Mouse (Mus musculus) C2C12 (cell line): ENCODE data around the gene Klhl36. TPM values are rescaled to one million over a fixed set of nuclear protein-coding genes. Genes with fewer than 3 reads are reported as not detected.

ENCODE experiments used
- H3K27me3 ChIP-seq: one replicate; pipeline ENCODE4 v1.6.1; 2011; ENCODE audit not compliant: control insufficient read depth, insufficient read depth, insufficient read length
- H3K36me3 ChIP-seq: one replicate; pipeline ENCODE4 v1.6.1; 2011; ENCODE audit not compliant: control insufficient read depth, insufficient read depth
- H3K4me3 ChIP-seq: one replicate; pipeline ENCODE4 v1.5.1; 2011; ENCODE audit warnings: mild to moderate bottlenecking, control low read depth; ENCODE audit not compliant: poor library complexity, insufficient read depth, severe bottlenecking
- H3K79me2 ChIP-seq: one replicate; pipeline ENCODE4 v1.6.1; 2011; ENCODE audit not compliant: control insufficient read depth, insufficient read depth
- H3K79me3 ChIP-seq: one replicate; pipeline ENCODE4 v1.6.1; 2011; ENCODE audit warnings: low read depth, control low read depth
- H3ac ChIP-seq: one replicate; pipeline ENCODE3; 2011; ENCODE audit warnings: low read depth; ENCODE audit not compliant: control insufficient read depth, insufficient read length
- CEBPB ChIP-seq: IDR thresholded peaks from one replicate; pipeline ENCODE4 v1.6.1; 2011; ENCODE audit warnings: low read depth, mild to moderate bottlenecking, control low read depth, moderate library complexity
- CTCF ChIP-seq: IDR thresholded peaks from one replicate; pipeline ENCODE4 v1.5.1; 2011; ENCODE audit not compliant: control insufficient read depth, insufficient read depth, insufficient read length
- FOSL1 ChIP-seq: IDR thresholded peaks from one replicate; pipeline ENCODE4 v1.8.0; 2011; ENCODE audit warnings: mild to moderate bottlenecking, low read length; ENCODE audit not compliant: poor library complexity, insufficient read depth, severe bottlenecking
- MAX ChIP-seq: IDR thresholded peaks from one replicate; pipeline ENCODE4 v1.6.1; 2011; ENCODE audit warnings: mild to moderate bottlenecking, control low read depth
- MYOD1 ChIP-seq: IDR thresholded peaks from one replicate; pipeline ENCODE4 v1.6.1; 2011; ENCODE audit warnings: low read depth; ENCODE audit not compliant: control insufficient read depth, insufficient read length
- MYOG ChIP-seq: IDR thresholded peaks from one replicate; pipeline ENCODE4 v1.6.1; 2011; ENCODE audit not compliant: control insufficient read depth, insufficient read length; ENCODE audit errors: extremely low read depth
- USF1 ChIP-seq: IDR thresholded peaks from one replicate; pipeline ENCODE4 v1.6.1; 2011; ENCODE audit warnings: low read depth, mild to moderate bottlenecking, control low read depth, moderate library complexity
- polyA plus RNA-seq: library from polyadenylated mRNA; unstranded; fragments of >200 nt; fragmentation: generic; extraction: Trizol; gene quantifications from one replicate; pipeline ENCODE4 v1.2.1, GENCODE M21; 2012; ENCODE audit warnings: missing spikeins

Gene Klhl36
- polyA plus RNA-seq, 1 experiment, result 2.7 TPM

GRCm38 (mm10) chr8:119855656-119856055 is 6.4 kb upstream of the Klhl36 start:
- H3K36me3 ChIP-seq, result no peaks in the 10 kb centered on the region
- no peak overlapping the region for H3ac ChIP-seq
- TF ChIP-seq USF1 (no peak), MYOG (no peak), CTCF (no peak), MAX (no peak), MYOD1 (no peak), FOSL1 (no peak), CEBPB (no peak)

GRCm38 (mm10) chr8:119857767-119858166 is 4.3 kb upstream of the Klhl36 start:
- Histone ChIP-seq H3ac (no peak overlapping the region), H3K27me3 (peaks cover 10% of the 10 kb centered on the region), H3K79me2 (no peaks in the 10 kb centered on the region), H3K79me3 (no peaks in the 10 kb centered on the region), H3K36me3 (no peaks in the 10 kb centered on the region), H3K4me3 (no peak overlapping the region)
- no peak for TF ChIP-seq CEBPB
- no peak for TF ChIP-seq USF1
- no peak for TF ChIP-seq MYOD1
- TF ChIP-seq MYOG, result no peak
- no peak for TF ChIP-seq FOSL1
- TF ChIP-seq CTCF, result no peak
- TF ChIP-seq MAX, result no peak

More at GRCm38 (mm10) chr8:119855656-119856055, 6.4 kb upstream of the Klhl36 start:
- Histone ChIP-seq H3K27me3 (peaks cover 10% of the 10 kb centered on the region), H3K79me3 (no peaks in the 10 kb centered on the region), H3K4me3 (no peak overlapping the region), H3K79me2 (no peaks in the 10 kb centered on the region)

- TF ChIP-seq MAX, result no peak
- TF ChIP-seq MYOD1, result no peak
- TF ChIP-seq MYOG, result no peak
- TF ChIP-seq USF1, result no peak
- TF ChIP-seq FOSL1, result no peak
- no peak for TF ChIP-seq CTCF
- no peak for TF ChIP-seq CEBPB
- peaks cover 5% of the 10 kb centered on the region for H3K27me3 ChIP-seq
- H3K79me2 ChIP-seq, result no peaks in the 10 kb centered on the region
- peak overlapping the region; percentile 85 for H3ac ChIP-seq
- no peaks in the 10 kb centered on the region for H3K36me3 ChIP-seq
- peak overlapping the region; percentile 40 for H3K4me3 ChIP-seq
- H3K79me3 ChIP-seq, result no peaks in the 10 kb centered on the region
Measured at GRCm38 (mm10) chr8:119862390-119862734, 296 bp downstream of the Klhl36 start.

- Histone ChIP-seq H3K79me3 (no peaks in the 10 kb centered on the region), H3K27me3 (peaks cover 3% of the 10 kb centered on the region), H3K4me3 (peak overlapping the region; percentile 40)
Measured at GRCm38 (mm10) chr8:119862749-119863148, 683 bp downstream of the Klhl36 start.

GRCm38 (mm10) chr8:119869616-119870015 is 7.5 kb downstream of the Klhl36 start:
- no peak overlapping the region for H3K4me3 ChIP-seq
- TF ChIP-seq CTCF, result no peak
- TF ChIP-seq MYOG, result no peak
- TF ChIP-seq MAX, result no peak
- no peak for TF ChIP-seq FOSL1
- TF ChIP-seq USF1, result no peak
- no peak for TF ChIP-seq CEBPB
- no peak for TF ChIP-seq MYOD1
- no peaks in the 10 kb centered on the region for H3K36me3 ChIP-seq
- no peaks in the 10 kb centered on the region for H3K79me3 ChIP-seq
- no peak overlapping the region for H3ac ChIP-seq
- H3K79me2 ChIP-seq, result no peaks in the 10 kb centered on the region
- H3K27me3 ChIP-seq, result no peaks in the 10 kb centered on the region

More at GRCm38 (mm10) chr8:119862749-119863148, 683 bp downstream of the Klhl36 start:
- H3ac ChIP-seq, result no peak overlapping the region
- no peaks in the 10 kb centered on the region for H3K36me3 ChIP-seq
- no peaks in the 10 kb centered on the region for H3K79me2 ChIP-seq
- no peak for TF ChIP-seq MYOG
- no peak for TF ChIP-seq MYOD1
- no peak for TF ChIP-seq MAX
- TF ChIP-seq USF1, result no peak
- no peak for TF ChIP-seq FOSL1
- no peak for TF ChIP-seq CEBPB
- TF ChIP-seq CTCF, result no peak

- H3ac ChIP-seq, result no peak overlapping the region
- H3K27me3 ChIP-seq, result no peaks in the 10 kb centered on the region
- no peak overlapping the region for H3K4me3 ChIP-seq
- no peaks in the 10 kb centered on the region for H3K36me3 ChIP-seq
- TF ChIP-seq CEBPB (no peak), CTCF (no peak), USF1 (no peak), MYOG (no peak), MAX (no peak), FOSL1 (no peak), MYOD1 (no peak)
- no peaks in the 10 kb centered on the region for H3K79me3 ChIP-seq
- no peaks in the 10 kb centered on the region for H3K79me2 ChIP-seq
Measured at GRCm38 (mm10) chr8:119873181-119873580, 11.1 kb downstream of the Klhl36 start.
